Comparison of ENCODE assay signal across 15 mouse cellular contexts in genomic region chr14:77037832-77038425, GRCm38 (mm10). TPM values are rescaled to one million over a fixed set of nuclear protein-coding genes. Genes with fewer than 3 reads are reported as not detected.
DNase-seq lines count a peak whose midpoint lies in the region; ATAC-seq and TF ChIP-seq lines count a peak whose summit lies in the region.
"Had no signal": no experiment of that assay in that cellular context is flagged by ENCODE, and none has a peak within 500 bp of the region (broad histone marks: within the 10 kb centered on the region; RNA-seq: fewer than 3 reads in every experiment).

No protein-coding gene starts in this region.

- no peak for TF ChIP-seq RAD21 in CH12.LX (IDR thresholded peaks at IDR 0.05; ENCODE audit: low read depth, low read length)

- no peaks in the 10 kb centered on the region for H3K27me3 ChIP-seq in CH12.LX (replicated peaks)
- H3K27me3 ChIP-seq: neural tube, embryonic 13.5 days had no signal

- H3K27ac ChIP-seq in CH12.LX (ENCODE audit: insufficient read depth, low read depth) = peak overlapping the region; percentile 55; the same call in 1 of the 2 replicates
- H3K27ac ChIP-seq: forebrain, embryonic 12.5 days; hindbrain, embryonic 15.5 days; neural tube, embryonic 13.5 days had no signal

- dilution Hi-C loops in CH12.LX (cut with MboI; ENCODE audit: extremely low pct_ligation_motif_present, extremely low pct_unique_long_range_greater_than_20kb, low sequenced_read_pairs) = no loop called here

- peak overlapping the region; percentile 69 for H3K4me2 ChIP-seq in CH12.LX (ENCODE audit: insufficient read depth, low read depth, poor library complexity, severe bottlenecking)
- H3K4me2 ChIP-seq: forebrain, embryonic 12.5 days; heart, embryonic 11.5 days; neural tube, embryonic 13.5 days had no signal

- peak; percentile 41 for DNase-seq in layer of hippocampus, adult 9-11 months
- DNase-seq in layer of hippocampus, postnatal 14 days (ENCODE audit: low spot score in 2 of 2) = no peak
- DNase-seq in CH12.LX (ENCODE audit: extremely low read depth) = peak; percentile 60
- DNase-seq in adrenal gland, postnatal 25 days = peak; percentile 16
- DNase-seq: cerebellum, postnatal 36 days; kidney, postnatal 25 days; thymus, adult 18-20 months had no signal

- TF ChIP-seq EP300 in CH12.LX (IDR thresholded peaks at IDR 0.05; ENCODE audit: low read length) = peak; percentile 35; the same call in 1 of the 2 replicates

- ATAC-seq in megakaryocyte, adult 5-6 weeks (ENCODE audit: poor library complexity, severe bottlenecking) = 0 out of 2 replicates have a peak, but pooled peaks have one; percentile 14
- ATAC-seq in activated CD4-positive, CD25-positive, alpha-beta regulatory T cell, adult 4 months = no peak
- ATAC-seq in CD4-positive, CD25-positive, alpha-beta regulatory T cell, adult 4 months = no peak

- H3K9ac ChIP-seq in CH12.LX (ENCODE audit: insufficient read depth, low read depth) = peak overlapping the region; percentile 65
- H3K9ac ChIP-seq: forebrain, embryonic 12.5 days; hindbrain, embryonic 15.5 days; neural tube, embryonic 13.5 days had no signal

- no peak for TF ChIP-seq CTCF in CH12.LX (conservative IDR thresholded peaks at IDR 0.05 in 1 of 2, IDR thresholded peaks at IDR 0.05 in 1 of 2; ENCODE audit: low read depth in 2 of 2, low read length in 2 of 2)

- H3K9me3 ChIP-seq in CH12.LX (replicated peaks; ENCODE audit: low read length) = no peaks in the 10 kb centered on the region
- H3K9me3 ChIP-seq: forebrain, embryonic 12.5 days; hindbrain, embryonic 15.5 days; neural tube, embryonic 13.5 days had no signal

- H3K4me3 ChIP-seq in CH12.LX (replicated peaks in 1 of 3; ENCODE audit: low read depth in 2 of 3, low read length in 2 of 3, poor library complexity in 1 of 3) = peak overlapping the region; percentile 3 to 79 (median 65)
- H3K4me3 ChIP-seq: forebrain, embryonic 12.5 days; hindbrain, embryonic 15.5 days; neural tube, embryonic 13.5 days had no signal

- H3K36me3 ChIP-seq in CH12.LX (replicated peaks in 1 of 2; ENCODE audit: control insufficient read depth in 1 of 2, insufficient read depth in 1 of 2, low read length in 1 of 2) = peaks cover 0 to 2% of the 10 kb centered on the region in 2 experiments
- H3K36me3 ChIP-seq: forebrain, embryonic 12.5 days; G1E; hindbrain, embryonic 15.5 days; neural tube, embryonic 13.5 days had no signal

- H3K79me2 ChIP-seq in CH12.LX (replicated peaks; ENCODE audit: control insufficient read depth, extremely low read depth, insufficient read depth, poor library complexity, severe bottlenecking) = peaks cover 9% of the 10 kb centered on the region

- peaks cover 5 to 30% of the 10 kb centered on the region in 2 experiments for H3K4me1 ChIP-seq in CH12.LX (ENCODE audit: control insufficient read depth in 1 of 2, insufficient read depth in 2 of 2)
- H3K4me1 ChIP-seq: forebrain, embryonic 12.5 days had no signal

- TF ChIP-seq POLR2A in CH12.LX (IDR thresholded peaks at IDR 0.05; ENCODE audit: low read depth, low read length) = peak; percentile 38; the same call in 1 of the 2 replicates

- in situ Hi-C loops in CH12.LX (cut with MboI; ENCODE audit: low pct_ligation_motif_present, low pct_unique_long_range_greater_than_20kb, low sequenced_read_pairs) = no loop called here

TF ChIP-seq in CH12.LX, 34 proteins besides CTCF, POLR2A, EP300 and RAD21:
- TF ChIP-seq IRF4 (IDR thresholded peaks at IDR 0.05; ENCODE audit: low read depth, low read length) (peak; percentile 77), MXI1 (IDR thresholded peaks at IDR 0.05; ENCODE audit: low read depth, low read length) (no peak; the same call in 1 of the 2 replicates), CHD1 (IDR thresholded peaks at IDR 0.05; ENCODE audit: low read depth, low read length) (peak; percentile 94), MEF2A (IDR thresholded peaks at IDR 0.05; ENCODE audit: borderline replicate concordance, low read depth, low read length) (peak; percentile 89), E2F4 (IDR thresholded peaks at IDR 0.05; ENCODE audit: insufficient replicate concordance, low read depth, low read length) (no peak), KAT2A (IDR thresholded peaks at IDR 0.05; ENCODE audit: insufficient replicate concordance, low read length) (no peak), ETS1 (conservative IDR thresholded peaks at IDR 0.05; ENCODE audit: low read depth, low read length) (peak; percentile 45; the same call in 1 of the 2 replicates), MAX (IDR thresholded peaks at IDR 0.05; ENCODE audit: low read length) (peak; percentile 29; the same call in 1 of the 2 replicates), ELF1 (IDR thresholded peaks at IDR 0.05; ENCODE audit: low read depth, low read length) (no peak), ZC3H11A (IDR thresholded peaks at IDR 0.05; ENCODE audit: low read depth, low read length) (no peak)

RNA-seq across cellular contexts. Expression of gene Lacc1, which starts 1.2 kb away (rescaled TPM):
- 1 to 10 TPM; 4.7 to 4.8 TPM for total RNA-seq in layer of hippocampus, postnatal 14 days (2021)
- total RNA-seq in CH12.LX (2012; rRNA removed) (19.2 and 27.1 TPM in 2 replicates), CH12.LX (2014; rRNA removed) (39.5 and 45.2 TPM in 2 replicates)
- 42.3 and 42.7 TPM in 2 replicates for polyA plus RNA-seq in CH12.LX (2012; ENCODE audit: insufficient read length, low read depth)
- total RNA-seq in adrenal gland, postnatal 25 days (2021) = 9.2 and 11.6 TPM in 2 replicates
- total RNA-seq in megakaryocyte, adult 5-6 weeks (2015) = 10.6 and 11.4 TPM in 2 replicates
- 6.5 and 7.6 TPM in 2 replicates for total RNA-seq in megakaryocyte, adult 5-6 weeks (2017)
- not detected for polyA plus RNA-seq in activated CD4-positive, CD25-positive, alpha-beta regulatory T cell, adult 4 months (2017; shearing (Covaris generic))
- under 1 TPM in 1 of 2 experiments, not detected in 1; 0.33 TPM for polyA plus RNA-seq in CD4-positive, CD25-positive, alpha-beta regulatory T cell, adult 4 months (2017; shearing (Covaris generic))
- total RNA-seq: G1E had no signal
- polyA plus RNA-seq: G1E had no signal

RNA-seq across cellular contexts. Expression of gene Ccdc122, which starts 1.4 kb away (rescaled TPM):
- 1 to 10 TPM; 2.0 to 2.3 TPM for total RNA-seq in layer of hippocampus, postnatal 14 days (2021)
- total RNA-seq in CH12.LX (2012; rRNA removed) (4.7 and 5.0 TPM in 2 replicates), CH12.LX (2014; rRNA removed) (21.8 and 22.3 TPM in 2 replicates)
- polyA plus RNA-seq in CH12.LX (2012; ENCODE audit: insufficient read length, low read depth) = 11.4 and 11.6 TPM in 2 replicates
- 7.5 and 9.8 TPM in 2 replicates for total RNA-seq in adrenal gland, postnatal 25 days (2021)
- 2.7 and 3.7 TPM in 2 replicates for total RNA-seq in megakaryocyte, adult 5-6 weeks (2015)
- 4.7 TPM in 2 replicates for total RNA-seq in megakaryocyte, adult 5-6 weeks (2017)
- 1 to 10 TPM; 2.7 to 2.8 TPM for polyA plus RNA-seq in activated CD4-positive, CD25-positive, alpha-beta regulatory T cell, adult 4 months (2017; shearing (Covaris generic))
- polyA plus RNA-seq in CD4-positive, CD25-positive, alpha-beta regulatory T cell, adult 4 months (2017; shearing (Covaris generic)) = 1 to 10 TPM; 2.4 TPM
- total RNA-seq: G1E had no signal
- polyA plus RNA-seq: G1E had no signal

Comparison
In these comparisons a context has a peak if more than half of its experiments do, and no peak if none do; other contexts are left out.
1. DNase-seq: peak in layer of hippocampus, adult 9-11 months (single experiment), CH12.LX (single experiment) and adrenal gland, postnatal 25 days (single experiment); none in layer of hippocampus, postnatal 14 days (0 of 2).